Mouse (Mus musculus): Measurements from ENCODE around the gene Mgmt. TPM values are rescaled to one million over a fixed set of nuclear protein-coding genes. Genes with fewer than 3 reads are reported as not detected.
A peak's percentile ranks its signal among the peaks of the same experiment; 100 is the strongest.

Mgmt gene
- polyA plus RNA-seq, 1 experiment from 2014 or later = 8.1 TPM

GRCm38 (mm10) chr7:136872059-136872458 lies 22.4 kb upstream of the Mgmt start:
- Histone ChIP-seq H3K9me3 (ENCODE audit: control insufficient read depth, low read length) (no peaks in the 10 kb centered on the region), H3K4me3 (ENCODE audit: control insufficient read depth in 1 of 2, insufficient read depth in 1 of 2, low read depth in 1 of 2, low read length in 2 of 2) (no peak overlapping the region), H3K4me1 (ENCODE audit: control insufficient read depth in 2 of 2, insufficient read depth in 2 of 2, low read length in 2 of 2) (no peaks in the 10 kb centered on the region), H3K9ac (ENCODE audit: low read length) (no peak overlapping the region), H3K4me2 (ENCODE audit: low read length) (no peak overlapping the region), H3K27me3 (ENCODE audit: control insufficient read depth, insufficient read depth, low read length) (peaks cover 8% of the 10 kb centered on the region; the same call in 1 of the 2 replicates), H3K27ac (replicated peaks in 1 of 2; ENCODE audit: control insufficient read depth in 1 of 2, insufficient read depth in 1 of 2, low read depth in 2 of 2, low read length in 2 of 2) (no peak overlapping the region), H3K36me3 (ENCODE audit: control insufficient read depth, insufficient read depth, low read length) (no peaks in the 10 kb centered on the region)
- 29% methylated on average over 8 of the region's 8 CpGs for WGBS
- ATAC-seq (ENCODE audit: insufficient number of reproducible peaks, insufficient read depth, low FRiP score, low read depth) = no peak

- Histone ChIP-seq H3K27ac (replicated peaks in 1 of 2; ENCODE audit: control insufficient read depth in 1 of 2, insufficient read depth in 1 of 2, low read depth in 2 of 2, low read length in 2 of 2) (no peak overlapping the region), H3K4me2 (ENCODE audit: low read length) (no peak overlapping the region), H3K9me3 (ENCODE audit: control insufficient read depth, low read length) (no peaks in the 10 kb centered on the region), H3K27me3 (ENCODE audit: control insufficient read depth, insufficient read depth, low read length) (peaks cover 8% of the 10 kb centered on the region; the same call in 1 of the 2 replicates), H3K9ac (ENCODE audit: low read length) (no peak overlapping the region), H3K4me1 (ENCODE audit: control insufficient read depth in 2 of 2, insufficient read depth in 2 of 2, low read length in 2 of 2) (no peaks in the 10 kb centered on the region), H3K36me3 (ENCODE audit: control insufficient read depth, insufficient read depth, low read length) (no peaks in the 10 kb centered on the region), H3K4me3 (ENCODE audit: control insufficient read depth in 1 of 2, insufficient read depth in 1 of 2, low read depth in 1 of 2, low read length in 2 of 2) (no peak overlapping the region)
- ATAC-seq (ENCODE audit: insufficient number of reproducible peaks, insufficient read depth, low FRiP score, low read depth) = no peak
- 29% methylated on average over 1 of the region's 1 CpGs for WGBS
These were observed 20.0 kb upstream of the Mgmt start for GRCm38 (mm10) chr7:136874396-136874795.

- H3K9ac ChIP-seq (ENCODE audit: low read length) = no peak overlapping the region
- no peak overlapping the region for H3K27ac ChIP-seq (replicated peaks in 1 of 2; ENCODE audit: control insufficient read depth in 1 of 2, insufficient read depth in 1 of 2, low read depth in 2 of 2, low read length in 2 of 2)
- H3K4me3 ChIP-seq (ENCODE audit: control insufficient read depth in 1 of 2, insufficient read depth in 1 of 2, low read depth in 1 of 2, low read length in 2 of 2) = no peak overlapping the region
- no peak overlapping the region for H3K4me2 ChIP-seq (ENCODE audit: low read length)
- no peaks in the 10 kb centered on the region for H3K36me3 ChIP-seq (ENCODE audit: control insufficient read depth, insufficient read depth, low read length)
- no peak for ATAC-seq (ENCODE audit: insufficient number of reproducible peaks, insufficient read depth, low FRiP score, low read depth)
- WGBS = 88% methylated on average over 4 of the region's 4 CpGs
- no peaks in the 10 kb centered on the region for H3K27me3 ChIP-seq (ENCODE audit: control insufficient read depth, insufficient read depth, low read length)
- H3K9me3 ChIP-seq (ENCODE audit: control insufficient read depth, low read length) = no peaks in the 10 kb centered on the region
- H3K4me1 ChIP-seq (ENCODE audit: control insufficient read depth in 2 of 2, insufficient read depth in 2 of 2, low read length in 2 of 2) = 0 out of 4 replicates have a peak, but pooled peaks cover 0 to 3% of the 10 kb centered on the region in 2 experiments
These were observed 14.0 kb upstream of the Mgmt start for GRCm38 (mm10) chr7:136880386-136880785.

GRCm38 (mm10) chr7:136888161-136888560 lies 6.3 kb upstream of the Mgmt start:
- Histone ChIP-seq H3K4me2 (ENCODE audit: low read length) (no peak overlapping the region), H3K9ac (ENCODE audit: low read length) (no peak overlapping the region), H3K4me3 (ENCODE audit: control insufficient read depth in 1 of 2, insufficient read depth in 1 of 2, low read depth in 1 of 2, low read length in 2 of 2) (no peak overlapping the region), H3K27me3 (ENCODE audit: control insufficient read depth, insufficient read depth, low read length) (no peaks in the 10 kb centered on the region), H3K36me3 (ENCODE audit: control insufficient read depth, insufficient read depth, low read length) (no peaks in the 10 kb centered on the region), H3K27ac (replicated peaks in 1 of 2; ENCODE audit: control insufficient read depth in 1 of 2, insufficient read depth in 1 of 2, low read depth in 2 of 2, low read length in 2 of 2) (no peak overlapping the region), H3K9me3 (ENCODE audit: control insufficient read depth, low read length) (no peaks in the 10 kb centered on the region), H3K4me1 (ENCODE audit: control insufficient read depth in 2 of 2, insufficient read depth in 2 of 2, low read length in 2 of 2) (0 out of 4 replicates have a peak, but pooled peaks cover 0 to 3% of the 10 kb centered on the region in 2 experiments)
- WGBS = 81% methylated on average over 6 of the region's 6 CpGs
- ATAC-seq (ENCODE audit: insufficient number of reproducible peaks, insufficient read depth, low FRiP score, low read depth) = no peak

- no peak for ATAC-seq (ENCODE audit: insufficient number of reproducible peaks, insufficient read depth, low FRiP score, low read depth)
- Histone ChIP-seq H3K4me2 (ENCODE audit: low read length) (peak overlapping the region; percentile 73; the same call in 1 of the 2 replicates), H3K9me3 (ENCODE audit: control insufficient read depth, low read length) (0 out of 2 replicates have a peak, but pooled peaks cover 3% of the 10 kb centered on the region), H3K9ac (ENCODE audit: low read length) (no peak overlapping the region; the same call in 1 of the 2 replicates), H3K27ac (replicated peaks in 1 of 2; ENCODE audit: control insufficient read depth in 1 of 2, insufficient read depth in 1 of 2, low read depth in 2 of 2, low read length in 2 of 2) (no peak overlapping the region), H3K4me1 (ENCODE audit: control insufficient read depth in 2 of 2, insufficient read depth in 2 of 2, low read length in 2 of 2) (peaks cover 10 to 13% of the 10 kb centered on the region in 2 experiments), H3K4me3 (ENCODE audit: control insufficient read depth in 1 of 2, insufficient read depth in 1 of 2, low read depth in 1 of 2, low read length in 2 of 2) (no peak overlapping the region), H3K36me3 (ENCODE audit: control insufficient read depth, insufficient read depth, low read length) (no peaks in the 10 kb centered on the region), H3K27me3 (ENCODE audit: control insufficient read depth, insufficient read depth, low read length) (no peaks in the 10 kb centered on the region)
- WGBS = 92% methylated on average over 1 of the region's 1 CpGs
These were observed 942 bp downstream of the Mgmt start for GRCm38 (mm10) chr7:136895356-136895755.

- H3K27me3 ChIP-seq (ENCODE audit: control insufficient read depth, insufficient read depth, low read length) = no peaks in the 10 kb centered on the region
- no peak overlapping the region for H3K9ac ChIP-seq (ENCODE audit: low read length)
- 0 out of 2 replicates have a peak, but pooled peaks cover 4% of the 10 kb centered on the region for H3K9me3 ChIP-seq (ENCODE audit: control insufficient read depth, low read length)
- no peak overlapping the region for H3K4me2 ChIP-seq (ENCODE audit: low read length)
- peaks cover 10 to 13% of the 10 kb centered on the region in 2 experiments for H3K4me1 ChIP-seq (ENCODE audit: control insufficient read depth in 2 of 2, insufficient read depth in 2 of 2, low read length in 2 of 2)
- no peaks in the 10 kb centered on the region for H3K36me3 ChIP-seq (ENCODE audit: control insufficient read depth, insufficient read depth, low read length)
- WGBS = 75% methylated on average over 7 of the region's 7 CpGs
- ATAC-seq (ENCODE audit: insufficient number of reproducible peaks, insufficient read depth, low FRiP score, low read depth) = no peak
- H3K4me3 ChIP-seq (ENCODE audit: control insufficient read depth in 1 of 2, insufficient read depth in 1 of 2, low read depth in 1 of 2, low read length in 2 of 2) = no peak overlapping the region
- H3K27ac ChIP-seq (replicated peaks in 1 of 2; ENCODE audit: control insufficient read depth in 1 of 2, insufficient read depth in 1 of 2, low read depth in 2 of 2, low read length in 2 of 2) = no peak overlapping the region
These were observed 1.4 kb downstream of the Mgmt start for GRCm38 (mm10) chr7:136895851-136896250.

GRCm38 (mm10) chr7:136897481-136897880 lies 3.1 kb downstream of the Mgmt start:
- Histone ChIP-seq H3K9me3 (ENCODE audit: control insufficient read depth, low read length) (0 out of 2 replicates have a peak, but pooled peaks cover 4% of the 10 kb centered on the region), H3K4me3 (ENCODE audit: control insufficient read depth in 1 of 2, insufficient read depth in 1 of 2, low read depth in 1 of 2, low read length in 2 of 2) (no peak overlapping the region), H3K4me1 (ENCODE audit: control insufficient read depth in 2 of 2, insufficient read depth in 2 of 2, low read length in 2 of 2) (peaks cover 10 to 13% of the 10 kb centered on the region in 2 experiments), H3K36me3 (ENCODE audit: control insufficient read depth, insufficient read depth, low read length) (no peaks in the 10 kb centered on the region), H3K4me2 (ENCODE audit: low read length) (no peak overlapping the region), H3K27ac (replicated peaks in 1 of 2; ENCODE audit: control insufficient read depth in 1 of 2, insufficient read depth in 1 of 2, low read depth in 2 of 2, low read length in 2 of 2) (peak overlapping the region; percentile 43 to 66), H3K27me3 (ENCODE audit: control insufficient read depth, insufficient read depth, low read length) (no peaks in the 10 kb centered on the region), H3K9ac (ENCODE audit: low read length) (no peak overlapping the region)
- ATAC-seq (ENCODE audit: insufficient number of reproducible peaks, insufficient read depth, low FRiP score, low read depth) = no peak
- WGBS = 41% methylated on average over 1 of the region's 1 CpGs

- 13% methylated on average over 4 of the region's 4 CpGs for whole genome bisulfite sequencing
- 0 out of 2 replicates have a peak, but pooled peaks cover 4% of the 10 kb centered on the region for H3K9me3 ChIP-seq (ENCODE audit: control insufficient read depth, low read length)
- H3K27me3 ChIP-seq (ENCODE audit: control insufficient read depth, insufficient read depth, low read length) = no peaks in the 10 kb centered on the region
- H3K4me1 ChIP-seq (ENCODE audit: control insufficient read depth in 2 of 2, insufficient read depth in 2 of 2, low read length in 2 of 2) = peaks cover 10 to 13% of the 10 kb centered on the region in 2 experiments
- peak overlapping the region; percentile 43 to 66 for H3K27ac ChIP-seq (replicated peaks in 1 of 2; ENCODE audit: control insufficient read depth in 1 of 2, insufficient read depth in 1 of 2, low read depth in 2 of 2, low read length in 2 of 2)
- H3K36me3 ChIP-seq (ENCODE audit: control insufficient read depth, insufficient read depth, low read length) = no peaks in the 10 kb centered on the region
- no peak overlapping the region for H3K4me2 ChIP-seq (ENCODE audit: low read length)
- no peak overlapping the region for H3K9ac ChIP-seq (ENCODE audit: low read length)
- peak; percentile 34; the same call in 1 of the 2 replicates for ATAC-seq (ENCODE audit: insufficient number of reproducible peaks, insufficient read depth, low FRiP score, low read depth)
- H3K4me3 ChIP-seq (ENCODE audit: control insufficient read depth in 1 of 2, insufficient read depth in 1 of 2, low read depth in 1 of 2, low read length in 2 of 2) = no peak overlapping the region
These were observed 3.6 kb downstream of the Mgmt start for GRCm38 (mm10) chr7:136898005-136898404.
